Mouse (Mus musculus): Measurements from ENCODE around the gene Rnf141. TPM values are rescaled to one million over a fixed set of nuclear protein-coding genes. Genes with fewer than 3 reads are reported as not detected.

Gene Rnf141
- polyA plus RNA-seq (2012; rRNA removed): 20.1 and 29.5 TPM in 2 replicates

DNA sequence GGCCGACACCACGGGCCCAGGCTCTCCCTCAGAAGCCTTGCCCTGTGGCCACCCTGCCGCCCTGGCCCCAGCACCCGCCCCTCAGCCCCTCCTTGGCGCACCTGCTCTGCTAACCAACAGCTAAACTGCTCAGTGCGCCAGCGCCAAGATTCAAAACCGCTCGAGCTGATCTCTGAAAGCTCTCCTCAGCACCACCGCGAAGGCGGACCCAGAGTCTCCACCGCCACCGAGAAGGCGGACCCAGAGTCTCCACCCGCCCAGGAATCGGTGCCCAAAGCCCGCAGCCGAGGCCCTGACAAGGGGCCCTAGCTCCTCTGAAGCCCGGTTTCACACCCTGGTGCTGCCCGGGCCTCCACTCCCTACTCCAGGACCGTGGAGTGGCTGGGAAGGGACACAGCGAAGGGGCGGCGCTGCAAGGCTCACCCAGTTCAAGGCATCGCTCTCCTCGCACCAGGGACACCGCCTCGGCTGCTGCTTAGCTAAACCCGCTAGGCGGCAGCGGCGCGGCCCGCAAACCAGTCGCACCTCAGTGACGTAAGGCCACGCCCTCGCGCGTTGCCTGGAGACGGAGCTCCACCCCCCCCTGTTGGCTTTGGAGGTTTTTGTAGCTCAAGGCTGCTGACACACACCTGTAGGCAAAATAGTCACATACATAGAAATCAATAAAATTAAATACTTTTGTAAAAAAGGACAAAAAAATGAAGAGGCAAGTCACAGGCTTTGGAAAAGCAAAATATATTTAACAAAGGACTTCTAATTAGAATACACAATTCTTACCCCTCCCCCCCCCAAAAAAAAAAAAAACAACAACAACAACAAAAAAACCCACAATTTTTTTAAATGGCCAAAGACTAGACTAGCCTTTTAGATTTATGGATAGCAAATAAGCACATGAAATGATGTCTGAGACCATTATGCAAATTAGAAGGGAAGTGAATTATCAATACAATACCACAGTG, at the start of gene Rnf141:
Gene Rnf141 (minus strand): TSS at position 542 of the 959 bp plus-strand sequence.

DNA sequence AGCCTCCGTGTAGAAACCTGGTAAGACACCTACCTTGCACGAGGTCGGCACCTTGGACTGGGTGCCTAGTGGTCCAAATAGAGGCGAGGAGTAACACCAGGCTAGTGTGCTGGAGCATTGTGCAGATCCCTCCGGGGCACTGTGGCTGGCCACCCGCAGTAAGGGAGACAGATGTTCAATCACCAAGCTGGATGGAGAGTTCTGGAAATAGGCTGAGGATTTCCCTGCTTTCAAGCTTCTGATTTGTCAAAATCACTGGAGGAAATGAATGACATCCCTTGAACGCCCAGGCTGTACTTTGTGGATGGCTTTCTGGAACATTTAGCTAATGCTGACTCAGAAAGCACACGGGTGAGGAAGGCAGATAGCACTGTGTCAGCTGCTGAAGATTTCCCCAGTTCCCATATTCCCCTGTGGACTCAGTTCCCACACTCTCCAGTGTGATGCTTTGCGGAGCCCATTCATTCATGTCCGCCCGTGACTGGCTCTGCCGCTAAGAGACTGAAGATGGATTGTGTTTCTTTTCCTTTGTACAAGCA, 18.6 kb upstream of the Rnf141 start, which contains the start of gene Lyve1:
Gene Lyve1 (minus strand): TSS at position 489 of the 539 bp plus-strand sequence.

DNA sequence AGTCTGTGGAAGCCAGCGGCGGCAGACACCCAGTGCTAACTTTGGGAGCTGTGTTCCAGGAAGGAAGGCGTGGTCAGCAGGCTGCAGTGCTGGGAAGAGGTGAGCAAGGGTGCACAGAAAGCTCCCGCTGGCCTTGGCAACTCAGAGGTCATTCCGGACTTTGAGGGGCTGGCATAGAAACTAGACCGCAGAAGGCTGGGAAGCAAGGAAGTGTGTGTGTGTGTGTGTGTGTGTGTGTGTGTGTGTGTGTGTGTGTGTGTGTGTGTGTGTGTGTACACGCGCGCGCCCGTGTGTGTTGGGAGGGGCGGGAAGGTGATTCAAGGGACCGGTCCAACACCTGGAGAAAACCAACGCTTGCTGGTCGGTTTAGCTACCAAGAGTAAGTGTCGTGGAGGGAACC, 76.3 kb downstream of the Rnf141 start, which contains the start of gene Ampd3:
Gene Ampd3 (plus strand): TSS at position 206 of the 400 bp plus-strand sequence.

Other genes starting within 250 kb of the Rnf141 start
- 35.9 and 45.2 TPM in 2 replicates for gene Sbf2, start 229.5 kb downstream of the Rnf141 start, polyA plus RNA-seq (2012; rRNA removed)
- gene Adm, start 216.8 kb downstream of the Rnf141 start, polyA plus RNA-seq (2012; rRNA removed): 1.7 and 2.1 TPM in 2 replicates
- gene Ampd3, start 76.3 kb downstream of the Rnf141 start, polyA plus RNA-seq (2012; rRNA removed): 2.6 and 2.8 TPM in 2 replicates
- gene Lyve1, start 18.8 kb upstream of the Rnf141 start, polyA plus RNA-seq (2012; rRNA removed): 3.4 and 4.1 TPM in 2 replicates
- 2.5 and 2.8 TPM in 2 replicates for gene Mrvi1, start 138.0 kb upstream of the Rnf141 start, polyA plus RNA-seq (2012; rRNA removed)
- 48.0 and 64.5 TPM in 2 replicates for gene Ctr9, start 184.5 kb upstream of the Rnf141 start, polyA plus RNA-seq (2012; rRNA removed)
- gene Eif4g2, start 238.6 kb upstream of the Rnf141 start, polyA plus RNA-seq (2012; rRNA removed): 728 and 764 TPM in 2 replicates

Measured in central nervous system, embryonic 11.5 days (tissue).